Mouse (Mus musculus) forebrain, embryonic 12.5 days (tissue): ENCODE results near the gene Gpr65. TPM values are rescaled to one million over a fixed set of nuclear protein-coding genes. Genes with fewer than 3 reads are reported as not detected.

Experiments
- polyA plus RNA-seq: library from polyadenylated mRNA; unstranded; fragments of >200 nt; fragmentation: Nextera tagmentation; extraction: Ambion mirVana; gene quantifications from 2 replicates; pipeline ENCODE4 v1.2.1, GENCODE M21; 2016

Gene Gpr65
- polyA plus RNA-seq, 1 experiment from 2014 or later, result 0.23 TPM

Other genes with a start within 250 kb of the Gpr65 start
- 13.7 and 14.2 TPM in 2 replicates for gene Galc, start 9.2 kb upstream of the Gpr65 start, polyA plus RNA-seq